Mouse (Mus musculus): ENCODE measurements at regions not wholly inside any gene's neighbourhood (a gene's known extent, or its start where the extent isn't known, plus 50 kb on each side); places are given as distances from the start of the nearest gene placed in this dataset.

GRCm38 (mm10) chr5:120251697-120252401 is 135.6 kb downstream of the Rbm19 start:
- TF ChIP-seq CTCF (IDR thresholded peaks at IDR 0.05; ENCODE audit: insufficient read depth, low read length): no peak
- no peak for TF ChIP-seq POLR2A (IDR thresholded peaks at IDR 0.05; ENCODE audit: borderline replicate concordance, extremely low read depth, low read depth, low read length)
